Mouse (Mus musculus) stomach, embryonic 16.5 days (tissue): ENCODE results near the gene Cxcr6. TPM values are rescaled to one million over a fixed set of nuclear protein-coding genes. Genes with fewer than 3 reads are reported as not detected.

ENCODE experiments used
- ATAC-seq: fragments of 200-750 bp; cut with Nextera tagmentation; 2 replicates; pipeline ENCODE4 v1.8.0; 2017; ENCODE audit warnings: moderate number of reproducible peaks, moderate TSS enrichment; ENCODE audit not compliant: insufficient read depth, low FRiP score
- H3K27ac ChIP-seq: fragments of 300-500 bp; sonication (generic); 2 replicates; pipeline ENCODE4 v1.5.1; 2014; ENCODE audit warnings: low read length
- H3K27me3 ChIP-seq: fragments of 300-500 bp; sonication (generic); 2 replicates; pipeline ENCODE4 v1.6.1; 2014; ENCODE audit warnings: low read length, control low read depth, mixed read lengths; ENCODE audit not compliant: control insufficient read depth, insufficient read depth
- H3K36me3 ChIP-seq: fragments of 300-500 bp; sonication (generic); 2 replicates; pipeline ENCODE4 v1.6.1; 2014; ENCODE audit warnings: low read length; ENCODE audit not compliant: control insufficient read depth, insufficient read depth
- H3K4me1 ChIP-seq: fragments of 300-500 bp; sonication (generic); 2 replicates; pipeline ENCODE4 v1.6.1; 2014; ENCODE audit warnings: low read length, control low read depth, mixed read lengths; ENCODE audit not compliant: control insufficient read depth, insufficient read depth
- H3K4me2 ChIP-seq: fragments of 300-500 bp; sonication (generic); 2 replicates; pipeline ENCODE4 v1.6.1; 2014; ENCODE audit warnings: low read depth, low read length, mixed read lengths
- H3K4me3 ChIP-seq: fragments of 300-500 bp; sonication (generic); replicated peaks from 2 replicates; pipeline ENCODE4 v1.5.1; 2014; ENCODE audit warnings: mild to moderate bottlenecking, low read length
- H3K9ac ChIP-seq: fragments of 300-500 bp; sonication (generic); 2 replicates; pipeline ENCODE4 v1.6.1; 2014; ENCODE audit warnings: low read length
- H3K9me3 ChIP-seq: fragments of 300-500 bp; sonication (generic); replicated peaks from 2 replicates; pipeline ENCODE4 v1.6.1; 2016; ENCODE audit warnings: low read length, control low read depth; ENCODE audit not compliant: control insufficient read depth
- WGBS: fragments of 180-500 bp; shearing (Covaris S2); extraction: QIAGEN DNeasy Blood & Tissue Kit; methylation state at CpG from one replicate; pipeline ENCODE4 v1.1.7; 2014; 5-methylcytosine and 5-hydroxymethylcytosine counted together
- polyA plus RNA-seq: library from polyadenylated mRNA; unstranded; fragments of >200 nt; fragmentation: Nextera tagmentation; extraction: Ambion mirVana; gene quantifications from 2 replicates; pipeline ENCODE4 v1.2.1, GENCODE M21; 2015

Gene Cxcr6
- 0.70 and 1.0 TPM in 2 replicates for polyA plus RNA-seq

GRCm38 (mm10) chr9:123806267-123806666 is at the start of gene Cxcr6:
TSS of gene Cxcr6 (plus strand) at chr9:123806475.
- Histone ChIP-seq H3K27me3 (no peaks in the 10 kb centered on the region), H3K9ac (no peak within 1 kb of the TSS), H3K4me1 (no peaks in the 10 kb centered on the region), H3K4me3 (no peak within 1 kb of the TSS), H3K36me3 (peaks cover 7% of the 10 kb centered on the region; the same call in 1 of the 2 replicates), H3K9me3 (no peaks in the 10 kb centered on the region), H3K27ac (no peak within 1 kb of the TSS), H3K4me2 (no peak within 1 kb of the TSS)
- no peak for ATAC-seq
- WGBS = 86% methylated on average over 5 of the region's 5 CpGs

GRCm38 (mm10) chr9:123756752-123757151 is 49.5 kb upstream of the Cxcr6 start:
- Histone ChIP-seq H3K36me3 (no peaks in the 10 kb centered on the region), H3K4me1 (no peaks in the 10 kb centered on the region), H3K9ac (no peak overlapping the region), H3K4me3 (no peak overlapping the region), H3K4me2 (no peak overlapping the region), H3K9me3 (no peaks in the 10 kb centered on the region), H3K27me3 (no peaks in the 10 kb centered on the region), H3K27ac (no peak overlapping the region)
- 67% methylated on average over 3 of the region's 3 CpGs for WGBS
- ATAC-seq = no peak

- Histone ChIP-seq H3K9ac (no peak overlapping the region), H3K4me3 (no peak overlapping the region), H3K36me3 (no peaks in the 10 kb centered on the region), H3K4me1 (no peaks in the 10 kb centered on the region), H3K27me3 (no peaks in the 10 kb centered on the region), H3K27ac (no peak overlapping the region), H3K4me2 (no peak overlapping the region), H3K9me3 (no peaks in the 10 kb centered on the region)
- ATAC-seq = no peak
- 41% methylated on average over 2 of the region's 2 CpGs for WGBS
Measured at GRCm38 (mm10) chr9:123757326-123757725, 48.9 kb upstream of the Cxcr6 start.

GRCm38 (mm10) chr9:123758156-123758555 is 48.1 kb upstream of the Cxcr6 start:
- 84% methylated on average over 1 of the region's 1 CpGs for WGBS
- no peak overlapping the region for H3K9ac ChIP-seq

GRCm38 (mm10) chr9:123758645-123759044 is 47.6 kb upstream of the Cxcr6 start:
- H3K27me3 ChIP-seq = no peaks in the 10 kb centered on the region
- H3K4me1 ChIP-seq = no peaks in the 10 kb centered on the region
- ATAC-seq = no peak
- no peak overlapping the region for H3K9ac ChIP-seq
- H3K9me3 ChIP-seq = no peaks in the 10 kb centered on the region
- WGBS = 70% methylated on average over 4 of the region's 4 CpGs
- no peak overlapping the region for H3K27ac ChIP-seq
- H3K4me3 ChIP-seq = no peak overlapping the region
- no peaks in the 10 kb centered on the region for H3K36me3 ChIP-seq
- H3K4me2 ChIP-seq = no peak overlapping the region

More at GRCm38 (mm10) chr9:123758156-123758555, 48.1 kb upstream of the Cxcr6 start:
- Histone ChIP-seq H3K27me3 (no peaks in the 10 kb centered on the region), H3K4me1 (no peaks in the 10 kb centered on the region), H3K4me2 (no peak overlapping the region), H3K36me3 (no peaks in the 10 kb centered on the region), H3K9me3 (no peaks in the 10 kb centered on the region), H3K27ac (no peak overlapping the region), H3K4me3 (no peak overlapping the region)
- no peak for ATAC-seq

- 80% methylated on average over 3 of the region's 3 CpGs for WGBS
- Histone ChIP-seq H3K4me1 (no peaks in the 10 kb centered on the region), H3K36me3 (no peaks in the 10 kb centered on the region), H3K4me2 (no peak overlapping the region), H3K9me3 (no peaks in the 10 kb centered on the region), H3K9ac (no peak overlapping the region), H3K4me3 (no peak overlapping the region), H3K27ac (no peak overlapping the region), H3K27me3 (no peaks in the 10 kb centered on the region)
- ATAC-seq = no peak
Measured at GRCm38 (mm10) chr9:123760806-123761205, 45.5 kb upstream of the Cxcr6 start.

- Histone ChIP-seq H3K9me3 (no peaks in the 10 kb centered on the region), H3K27ac (no peak overlapping the region), H3K4me2 (no peak overlapping the region), H3K36me3 (no peaks in the 10 kb centered on the region), H3K4me3 (no peak overlapping the region), H3K27me3 (no peaks in the 10 kb centered on the region), H3K9ac (no peak overlapping the region), H3K4me1 (no peaks in the 10 kb centered on the region)
- WGBS = 68% methylated on average over 4 of the region's 4 CpGs
- ATAC-seq = no peak
Measured at GRCm38 (mm10) chr9:123762886-123763285, 43.4 kb upstream of the Cxcr6 start.

- no peaks in the 10 kb centered on the region for H3K9me3 ChIP-seq
- no peaks in the 10 kb centered on the region for H3K36me3 ChIP-seq
- 80% methylated on average over 3 of the region's 3 CpGs for WGBS
- H3K4me2 ChIP-seq = no peak overlapping the region
- no peak overlapping the region for H3K27ac ChIP-seq
- no peak overlapping the region for H3K9ac ChIP-seq
- ATAC-seq = no peak
- no peaks in the 10 kb centered on the region for H3K27me3 ChIP-seq
- H3K4me1 ChIP-seq = no peaks in the 10 kb centered on the region
- no peak overlapping the region for H3K4me3 ChIP-seq
Measured at GRCm38 (mm10) chr9:123763771-123764170, 42.5 kb upstream of the Cxcr6 start.

- H3K27me3 ChIP-seq = no peaks in the 10 kb centered on the region
- no peak overlapping the region for H3K4me3 ChIP-seq
- H3K4me2 ChIP-seq = no peak overlapping the region
- no peak overlapping the region for H3K9ac ChIP-seq
- ATAC-seq = no peak
- no peaks in the 10 kb centered on the region for H3K4me1 ChIP-seq
- WGBS = 74% methylated on average over 3 of the region's 3 CpGs
- no peaks in the 10 kb centered on the region for H3K9me3 ChIP-seq
- H3K36me3 ChIP-seq = no peaks in the 10 kb centered on the region
- H3K27ac ChIP-seq = no peak overlapping the region
Measured at GRCm38 (mm10) chr9:123766996-123767395, 39.3 kb upstream of the Cxcr6 start.

GRCm38 (mm10) chr9:123768443-123768842 is 37.8 kb upstream of the Cxcr6 start:
- Histone ChIP-seq H3K36me3 (no peaks in the 10 kb centered on the region), H3K27ac (no peak overlapping the region), H3K9me3 (no peaks in the 10 kb centered on the region), H3K27me3 (no peaks in the 10 kb centered on the region), H3K4me3 (no peak overlapping the region), H3K4me2 (no peak overlapping the region), H3K4me1 (no peaks in the 10 kb centered on the region), H3K9ac (no peak overlapping the region)
- ATAC-seq = no peak
- WGBS = 62% methylated on average over 1 of the region's 1 CpGs
